Mouse (Mus musculus) gastrocnemius, postnatal 25 days (tissue): ENCODE results near the gene Unc79. TPM values are rescaled to one million over a fixed set of nuclear protein-coding genes. Genes with fewer than 3 reads are reported as not detected.

Source experiments
- DNase-seq: peaks from one replicate; pipeline ENCODE4 v3.0.0; 2022
- microRNA-seq, 2 experiments: library from miRNA; unstranded; fragments of <30 nt; microRNA quantifications; one replicate each; pipeline ENCODE4 v1.2.0; 2021; ENCODE audit warnings: borderline replicate concordance in 2 of 2
- total RNA-seq, 2 experiments: library from RNA; stranded (reverse); gene quantifications; 1 replicate in 1 of 2; 2 replicates in 1 of 2; pipeline ENCODE4 v1.2.3; 2021

Unc79 gene
- total RNA-seq, 2 experiments from 2014 or later = 0.13 to 0.20 TPM

DNA sequence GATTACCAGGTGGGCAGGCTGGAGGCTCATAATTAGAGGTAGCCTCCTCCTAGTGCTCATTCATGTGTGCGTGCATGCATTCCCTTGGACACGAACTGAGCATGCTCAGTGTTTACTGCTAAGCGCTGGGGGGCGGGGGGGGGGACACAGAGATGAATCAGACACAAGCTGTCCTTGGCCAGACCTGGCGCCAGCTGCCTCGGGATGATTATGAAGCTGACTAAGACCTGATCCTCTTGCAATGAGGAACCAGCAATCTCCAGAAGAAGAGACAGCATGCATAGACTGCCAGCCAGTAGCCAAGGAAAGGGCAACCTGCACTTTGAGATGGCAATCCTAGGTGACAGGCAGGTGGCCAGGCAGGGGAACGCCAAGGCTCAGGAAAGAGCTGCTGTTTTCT lies 256.9 kb downstream of the Unc79 start:
- peak; percentile 59 for DNase-seq

DNA sequence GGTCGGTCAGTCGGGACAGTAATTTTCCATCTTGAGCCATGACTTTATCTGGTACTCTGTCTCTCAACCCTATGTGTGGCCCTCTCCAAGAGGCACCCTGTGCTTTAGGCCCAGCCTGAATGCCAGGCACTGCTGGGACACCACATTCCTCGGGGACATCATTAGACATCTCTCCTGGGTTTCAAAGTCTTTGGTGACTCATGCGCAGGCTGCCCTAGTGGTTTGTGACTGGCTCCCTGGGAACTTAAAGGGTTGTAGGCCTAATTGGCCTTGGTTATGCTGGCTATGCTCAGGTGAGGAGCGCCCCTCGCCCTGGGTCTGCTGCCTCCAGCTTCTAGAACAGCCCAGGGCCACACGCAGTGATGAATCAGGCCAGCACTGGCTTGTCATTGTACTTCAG lies 260.9 kb downstream of the Unc79 start:
- DNase-seq = no peak

DNA sequence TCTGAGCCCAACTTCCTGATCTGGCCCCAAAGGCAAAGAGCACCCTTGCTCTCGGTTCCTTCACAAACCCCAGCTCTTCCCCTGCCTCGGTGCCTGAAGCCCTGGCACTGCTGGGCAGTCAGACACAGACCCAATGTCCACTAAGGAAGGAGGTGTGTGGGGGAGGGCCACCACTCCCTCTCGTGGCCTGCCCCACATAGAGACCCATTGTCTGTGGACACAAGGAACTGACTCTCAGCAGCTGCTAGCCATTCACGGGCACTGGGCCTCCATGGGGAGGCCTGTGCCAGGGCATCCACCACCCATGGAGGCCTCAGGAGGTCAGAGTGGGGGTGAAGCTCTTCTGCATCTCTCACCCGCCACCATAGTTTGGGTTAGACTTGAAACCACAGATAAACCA lies 262.4 kb downstream of the Unc79 start:
- no peak for DNase-seq

DNA sequence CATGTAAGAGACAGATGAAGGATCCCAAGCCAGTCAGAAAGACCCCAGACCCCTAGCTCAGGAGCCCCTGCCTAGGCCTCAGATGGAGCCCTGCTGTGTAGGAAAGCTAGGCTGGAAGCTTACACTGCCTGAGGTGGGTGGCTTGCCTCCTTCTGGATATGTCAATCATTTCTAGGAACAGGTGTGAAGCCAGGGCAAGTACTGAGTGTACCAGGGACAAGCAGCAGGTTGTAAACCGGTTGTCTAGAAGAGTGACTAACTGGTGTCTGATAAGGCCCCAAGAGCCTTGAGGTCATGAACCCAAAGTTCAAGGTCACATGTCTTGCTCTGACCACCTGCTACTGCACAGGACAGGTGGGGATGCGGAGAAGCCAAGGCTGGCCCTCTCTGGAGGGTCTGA lies 264.9 kb downstream of the Unc79 start:
- DNase-seq = peak; percentile 46

DNA sequence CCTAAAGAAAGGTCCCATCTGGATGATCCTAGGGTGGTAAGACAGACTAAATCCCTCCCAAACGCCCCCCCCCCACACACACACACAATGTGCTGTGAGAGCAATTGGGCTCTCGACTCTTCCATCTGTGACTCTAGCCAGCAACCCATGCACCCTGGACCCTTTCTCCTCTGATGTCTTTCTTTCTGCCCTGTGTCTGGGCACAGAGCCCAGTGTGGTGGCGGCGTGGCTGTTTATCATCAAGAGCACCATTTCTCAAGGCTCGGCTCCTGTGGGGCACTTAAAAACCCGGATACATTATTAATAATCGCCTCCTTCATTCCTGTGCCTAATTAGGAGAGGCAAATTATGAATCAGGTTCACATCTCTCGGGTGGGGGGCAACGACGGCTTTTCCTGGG lies 265.6 kb downstream of the Unc79 start:
- DNase-seq = no peak

DNA sequence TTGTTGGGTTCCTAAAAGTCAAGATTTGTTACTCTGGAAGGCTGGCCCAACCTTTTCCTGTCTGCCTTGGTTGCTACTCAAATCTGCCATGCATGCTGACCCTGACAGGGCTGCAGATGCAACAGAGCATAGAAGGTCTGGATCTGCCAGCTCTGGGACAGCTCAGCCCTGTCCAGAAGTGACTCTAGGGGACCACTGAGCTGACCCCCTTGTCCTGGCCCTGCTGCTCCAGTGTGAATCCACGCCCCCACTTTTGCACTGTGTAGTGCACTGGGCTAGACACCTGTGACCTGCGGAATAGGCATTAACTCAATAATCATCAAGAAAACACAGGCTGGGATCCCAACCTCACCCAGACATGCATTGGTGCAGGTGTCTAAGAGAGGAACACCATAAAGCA lies 266.1 kb downstream of the Unc79 start:
- no peak for DNase-seq

DNA sequence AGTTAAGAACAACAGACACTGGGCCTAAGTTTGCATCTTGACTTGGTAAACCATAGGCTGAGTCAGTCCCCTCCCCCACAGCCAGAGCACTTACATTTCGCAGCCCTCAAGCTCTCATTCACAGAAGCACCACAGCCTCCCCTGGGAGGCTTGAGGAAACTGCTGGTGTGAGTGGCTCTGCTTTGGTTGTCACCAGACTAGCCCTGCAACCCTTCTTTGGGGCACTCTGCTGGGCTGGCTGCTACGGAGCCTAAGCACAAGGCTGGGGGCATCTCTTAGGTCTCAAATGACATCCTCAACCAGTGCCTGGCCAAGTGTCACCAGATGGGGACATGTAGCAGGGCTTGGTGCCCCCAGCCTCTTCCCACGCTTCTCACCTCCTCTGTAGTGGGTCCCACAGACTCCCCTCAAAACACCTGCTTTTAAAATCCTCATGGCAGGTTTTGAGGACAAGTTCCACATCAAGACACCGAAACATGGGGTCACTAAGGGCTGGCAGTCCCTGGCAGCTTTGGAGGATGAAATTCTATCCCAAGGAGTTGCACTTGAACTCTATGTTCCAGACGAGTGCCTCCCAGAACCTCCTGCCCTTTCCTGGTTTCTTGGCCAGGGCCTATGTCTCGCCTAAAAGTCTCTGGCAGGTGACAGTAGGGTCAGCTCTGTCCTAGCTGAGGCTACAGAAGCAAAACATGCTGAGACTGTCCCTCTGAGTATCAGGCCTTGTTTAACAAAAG lies 267.4 kb downstream of the Unc79 start:
- DNase-seq = peak; percentile 81

DNA sequence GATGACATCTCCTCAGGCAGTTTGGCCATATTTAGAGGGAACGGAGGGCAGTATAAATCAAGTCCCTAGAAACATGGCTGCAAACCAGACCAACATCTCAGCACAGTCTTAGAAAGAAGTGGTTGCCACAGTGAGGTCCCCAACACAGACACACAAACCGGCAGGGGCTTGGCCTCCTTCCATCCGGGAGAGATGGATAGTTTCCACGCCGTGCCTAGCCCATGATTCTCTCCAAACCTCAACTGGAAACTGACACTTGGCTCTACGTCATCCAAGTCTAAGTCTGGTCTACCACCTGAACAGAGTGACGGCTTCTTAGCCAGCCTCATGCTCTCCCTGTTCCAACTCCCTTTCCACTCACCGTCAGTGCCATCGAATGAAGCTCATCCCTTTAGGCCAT lies 275.0 kb downstream of the Unc79 start:
- peak; percentile 60 for DNase-seq

DNA sequence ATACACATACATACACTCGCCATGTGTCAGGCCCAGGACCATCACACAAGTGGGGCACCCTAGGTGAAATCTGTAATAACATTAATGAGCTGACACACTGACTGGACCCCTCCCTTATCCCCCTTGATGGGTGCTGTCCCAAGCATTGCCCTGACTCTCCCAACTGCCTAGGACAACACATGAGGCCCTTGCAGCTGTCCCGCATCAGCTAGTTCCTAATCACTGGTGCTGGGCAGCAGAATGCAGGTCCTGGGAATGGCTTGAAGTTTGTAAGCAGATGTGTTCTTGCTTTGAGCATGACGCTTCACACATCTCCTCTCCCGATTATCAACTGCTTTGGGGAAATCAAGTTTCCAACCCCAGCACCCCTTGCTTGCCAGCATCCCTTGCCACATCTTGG lies 277.5 kb downstream of the Unc79 start:
- no peak for DNase-seq

DNA sequence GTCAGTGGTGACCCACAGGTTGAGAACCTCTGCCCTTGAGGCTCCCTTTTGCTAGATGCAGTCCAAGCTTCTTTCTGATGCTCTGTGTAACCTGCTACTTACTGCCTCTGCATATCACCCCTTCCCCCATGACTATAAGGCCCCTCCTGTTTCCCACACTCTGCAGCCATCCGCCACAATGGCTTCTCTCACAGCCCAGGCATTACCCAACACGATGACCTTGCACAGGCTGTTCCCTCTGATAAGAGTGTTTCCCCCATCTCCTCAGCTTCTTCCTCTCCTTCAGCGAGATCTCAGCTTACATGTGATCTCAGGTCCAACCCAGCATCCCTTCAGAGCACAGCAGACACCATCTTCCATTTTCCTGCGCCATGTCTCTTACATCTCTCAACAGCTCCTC lies 280.4 kb downstream of the Unc79 start:
- DNase-seq = no peak

Small RNA genes lying within 50 kb of the gene (microRNA-seq; reads per million reads assigned to microRNA genes)
- gene Gm44324 = 0 reads per million in 2 experiments

Other genes with a start within 250 kb of the Unc79 start
- 1 to 10 TPM; 5.2 to 6.5 TPM for gene Itpk1, start 243.9 kb upstream of the Unc79 start, total RNA-seq
- 1 to 10 TPM; 3.7 to 4.6 TPM for gene Moap1, start 205.2 kb upstream of the Unc79 start, total RNA-seq
- 1 to 10 TPM; 1.8 to 2.9 TPM for gene Tmem251, start 205.1 kb upstream of the Unc79 start, total RNA-seq
- not detected for gene Gm28051, start 191.1 kb upstream of the Unc79 start, total RNA-seq
- 10 to 100 TPM in 1 of 2 experiments, 1 to 10 TPM in 1; 6.5 to 10.1 TPM for gene Gon7, start 191.1 kb upstream of the Unc79 start, total RNA-seq
- gene Ubr7, start 190.9 kb upstream of the Unc79 start, total RNA-seq = 10 to 100 TPM; 12.8 to 13.1 TPM
- 1 to 10 TPM; 2.6 to 3.3 TPM for gene Gm20604, start 190.2 kb upstream of the Unc79 start, total RNA-seq
- gene Btbd7, start 70.4 kb upstream of the Unc79 start, total RNA-seq = 10 to 100 TPM; 14.8 to 15.5 TPM
- not detected for gene Cox8c, start 49.5 kb upstream of the Unc79 start, total RNA-seq